Mouse (Mus musculus): ENCODE results near the gene A630023A22Rik.
A peak's percentile ranks its signal among the peaks of the same experiment; 100 is the strongest.

The A630023A22Rik gene

GRCm38 (mm10) chr14:34086806-34087205 lies 15.7 kb downstream of the A630023A22Rik start:
- no peak for DNase-seq (ENCODE audit: low spot score in 2 of 2)

GRCm38 (mm10) chr14:34085731-34086130 lies 16.8 kb downstream of the A630023A22Rik start, which contains the start of gene Anxa8:
TSS of gene Anxa8 (plus strand) at chr14:34085981.
- DNase-seq (ENCODE audit: low spot score in 2 of 2) = no peak

DNA sequence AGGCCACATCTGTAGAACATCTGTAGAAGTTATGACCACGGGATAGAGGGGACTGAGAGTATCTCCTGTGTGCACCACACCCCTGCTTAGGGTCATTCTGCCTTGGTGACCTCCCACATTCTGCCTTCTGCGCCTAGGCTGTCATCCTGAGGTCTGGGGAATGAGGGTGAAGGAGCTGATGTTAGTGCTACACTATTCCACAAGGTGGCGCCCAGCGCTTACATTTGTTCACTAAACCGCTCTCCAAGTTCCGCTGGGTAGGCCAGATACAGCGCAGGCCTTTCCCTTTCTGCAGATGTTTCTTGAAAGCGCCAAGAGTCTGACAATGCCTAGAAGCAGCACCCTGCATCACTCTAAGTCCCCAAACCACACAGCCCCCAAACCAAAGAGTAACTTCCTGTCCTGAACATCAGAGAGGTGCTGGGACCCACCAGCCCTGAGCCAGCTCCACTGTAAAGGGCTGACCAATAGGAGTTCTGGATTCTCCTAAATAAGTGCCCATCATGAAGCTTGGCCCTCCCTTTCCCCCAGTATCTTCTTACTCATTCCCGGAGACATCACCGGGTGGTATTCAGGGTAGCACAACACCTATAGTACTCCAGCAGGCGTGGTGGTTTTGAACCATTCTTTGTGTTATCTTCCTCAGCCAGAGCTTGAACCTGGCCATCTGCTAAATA lies 22.1 kb downstream of the A630023A22Rik start:
- peak; percentile 65 to 86 for DNase-seq (ENCODE audit: low spot score in 2 of 2)

- DNase-seq (ENCODE audit: low spot score in 2 of 2) = no peak
These were observed 24.3 kb downstream of the A630023A22Rik start for GRCm38 (mm10) chr14:34078293-34078692.

- DNase-seq (ENCODE audit: low spot score in 2 of 2) = no peak
These were observed 25.3 kb downstream of the A630023A22Rik start for GRCm38 (mm10) chr14:34077222-34077621.

DNA sequence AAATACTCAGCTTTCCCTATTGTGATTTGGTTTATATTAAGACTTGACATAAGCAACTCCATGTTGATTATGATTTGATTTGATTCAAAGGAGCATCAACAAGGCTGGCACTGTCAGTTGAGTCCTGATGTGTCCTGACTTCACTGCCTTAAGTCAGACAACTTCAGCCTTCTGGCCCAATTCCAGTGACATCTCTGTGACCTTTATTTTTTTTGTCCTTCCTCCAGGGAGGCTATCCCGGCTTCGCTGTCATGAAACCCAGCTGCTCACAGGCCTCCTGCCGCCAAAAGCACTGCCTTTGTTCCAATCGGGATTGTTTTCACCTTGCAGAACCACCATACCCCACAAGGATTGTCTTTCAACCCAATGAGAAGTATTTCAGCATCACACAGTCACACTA lies 27.2 kb downstream of the A630023A22Rik start:
- DNase-seq (ENCODE audit: low spot score in 2 of 2) = no peak

GRCm38 (mm10) chr14:34071665-34072064 lies 30.9 kb downstream of the A630023A22Rik start:
- no peak for DNase-seq (ENCODE audit: low spot score in 2 of 2)

DNA sequence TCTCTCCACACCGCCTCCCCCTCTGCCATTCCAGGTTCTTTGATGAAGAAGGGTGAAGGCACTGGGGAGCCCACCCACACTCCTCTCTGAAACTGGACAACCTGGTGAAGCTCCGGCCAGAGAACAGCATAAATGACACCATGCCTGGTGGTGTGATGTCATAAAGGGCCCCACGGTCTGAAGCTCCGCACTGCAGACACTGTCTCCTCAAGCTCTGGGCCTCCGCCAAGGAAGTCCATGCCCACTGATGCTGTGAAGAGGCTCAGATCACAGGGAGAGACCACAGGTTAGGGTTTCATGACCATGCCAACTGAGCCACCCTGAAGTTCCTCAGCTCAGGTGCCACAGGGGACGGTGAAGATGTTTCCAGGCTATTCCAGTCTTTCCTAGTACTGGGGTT lies 50.0 kb downstream of the A630023A22Rik start, which contains the start of gene Antxrl:
TSS of gene Antxrl (plus strand) at position 192 of the 400 bp plus-strand sequence.
- no peak for DNase-seq (ENCODE audit: low spot score in 2 of 2)

- DNase-seq (ENCODE audit: low spot score in 2 of 2) = no peak
These were observed 52.3 kb downstream of the A630023A22Rik start for GRCm38 (mm10) chr14:34050101-34050779.

- no peak for DNase-seq (ENCODE audit: low spot score in 2 of 2)
These were observed 59.2 kb downstream of the A630023A22Rik start for GRCm38 (mm10) chr14:34043341-34043740.

GRCm38 (mm10) chr14:34041241-34041640 lies 61.3 kb downstream of the A630023A22Rik start:
- DNase-seq (ENCODE audit: low spot score in 2 of 2) = no peak

GRCm38 (mm10) chr14:34033841-34034610 lies 68.5 kb downstream of the A630023A22Rik start:
- no peak for DNase-seq (ENCODE audit: low spot score in 2 of 2)

- no peak for DNase-seq (ENCODE audit: low spot score in 2 of 2)
These were observed 75.8 kb downstream of the A630023A22Rik start for GRCm38 (mm10) chr14:34026710-34027109.

- DNase-seq (ENCODE audit: low spot score in 2 of 2) = no peak
These were observed 85.6 kb downstream of the A630023A22Rik start for GRCm38 (mm10) chr14:34016938-34017337.

- no peak for DNase-seq (ENCODE audit: low spot score in 2 of 2)
These were observed 86.2 kb downstream of the A630023A22Rik start, which contains the start of gene Gm5460 for GRCm38 (mm10) chr14:34016381-34016780. TSS of gene Gm5460 (plus strand) at chr14:34016758.

DNA sequence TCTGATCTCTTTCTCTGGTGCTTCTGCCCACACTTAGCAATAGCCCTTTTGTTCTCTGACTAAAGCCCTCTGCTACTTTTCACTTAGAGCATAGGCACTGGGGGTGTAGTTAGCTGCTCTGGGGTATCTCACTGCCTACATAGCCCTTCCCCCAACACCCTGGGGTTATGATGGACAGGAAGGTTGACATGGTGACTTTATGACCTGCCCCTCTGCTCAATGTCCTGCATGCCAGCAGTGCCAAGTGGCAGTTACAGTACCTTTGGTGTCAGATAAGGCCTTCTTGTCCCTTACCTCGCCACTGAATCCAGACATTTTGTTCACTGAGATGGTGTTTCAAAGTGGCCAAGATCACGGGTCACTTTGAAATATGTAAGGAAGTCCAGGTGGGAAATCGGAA lies 87.5 kb downstream of the A630023A22Rik start, which contains the start of gene Gm30083:
TSS of gene Gm30083 (minus strand) at position 120 of the 400 bp plus-strand sequence.
- DNase-seq (ENCODE audit: low spot score in 2 of 2) = no peak

DNA sequence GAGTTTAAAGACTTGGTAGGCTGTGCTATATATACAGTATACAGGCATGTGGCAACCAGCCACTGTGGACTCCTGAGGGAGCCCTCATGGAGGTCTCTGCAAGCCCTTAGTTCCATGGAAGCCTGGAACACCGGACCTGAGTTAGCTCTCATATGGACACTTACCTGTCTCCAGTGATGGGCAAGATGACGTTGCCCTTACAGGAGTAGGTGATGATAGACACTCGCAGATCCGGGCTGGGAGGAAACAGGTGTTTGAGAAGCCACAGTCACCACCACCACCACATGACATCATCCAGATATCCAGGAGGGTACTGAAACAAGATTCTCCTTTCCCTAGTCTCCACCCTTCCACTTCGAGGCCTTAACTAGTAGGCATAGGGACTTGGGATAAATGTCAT lies 100.2 kb downstream of the A630023A22Rik start:
- DNase-seq (ENCODE audit: low spot score in 2 of 2) = no peak

- no peak for DNase-seq (ENCODE audit: low spot score in 2 of 2)
These were observed 101.1 kb downstream of the A630023A22Rik start for GRCm38 (mm10) chr14:34001445-34001844.
